Mouse (Mus musculus) embryonic fibroblast, embryonic 13.5 days (primary cell): ENCODE data around the gene Tacr2.

Experiments
- CTCF ChIP-seq: IDR thresholded peaks from 2 replicates; pipeline ENCODE4 v1.5.1; 2011; ENCODE audit warnings: mild to moderate bottlenecking, control low read depth, low read length, moderate library complexity, borderline replicate concordance; ENCODE audit not compliant: insufficient read depth
- POLR2A ChIP-seq: IDR thresholded peaks from 2 replicates; pipeline ENCODE4 v1.6.1; 2011; ENCODE audit warnings: low read depth, mild to moderate bottlenecking, control low read depth, low read length, moderate library complexity

- TF ChIP-seq POLR2A: no peak
- TF ChIP-seq CTCF: no peak
These were observed at the start of gene Tacr2 for GRCm38 (mm10) chr10:62252000-62252488.
